Mouse (Mus musculus) macrophage (primary cell): Measurements from ENCODE around the gene Golt1a. TPM values are rescaled to one million over a fixed set of nuclear protein-coding genes. Genes with fewer than 3 reads are reported as not detected.
"Not testable (repeated sequence)": the region's sequence is repeated elsewhere in the genome, so short reads cannot be mapped to it uniquely, and the experiment has no call there.

ENCODE experiments used
- H3K27ac ChIP-seq: fragments of 350-480 bp; formaldehyde crosslinking; 2 replicates; pipeline ENCODE4 v1.9.0; 2021
- H3K36me3 ChIP-seq: fragments of 350-480 bp; formaldehyde crosslinking; 2 replicates; pipeline ENCODE4 v1.9.0; 2021; ENCODE audit errors: inconsistent target
- H3K4me3 ChIP-seq: fragments of 350-480 bp; formaldehyde crosslinking; 2 replicates; pipeline ENCODE4 v1.9.0; 2021; ENCODE audit errors: inconsistent target
- H3K79me2 ChIP-seq: fragments of 350-480 bp; formaldehyde crosslinking; 2 replicates; pipeline ENCODE4 v1.9.0; 2021; ENCODE audit errors: inconsistent target
- WGBS: methylation state at CpG from one replicate; pipeline ENCODE4 v1.1.7; 2026; ENCODE audit warnings: inconsistent platforms; ENCODE audit not compliant: missing documents; 5-methylcytosine and 5-hydroxymethylcytosine counted together
- polyA plus RNA-seq: library from polyadenylated mRNA; stranded (reverse); fragments of 250-400 nt; gene quantifications from 3 replicates; pipeline ENCODE4 v1.2.4, GENCODE M21; 2018; ENCODE audit warnings: inconsistent platforms

The Golt1a gene
- polyA plus RNA-seq, 1 experiment from 2014 or later = not detected

DNA sequence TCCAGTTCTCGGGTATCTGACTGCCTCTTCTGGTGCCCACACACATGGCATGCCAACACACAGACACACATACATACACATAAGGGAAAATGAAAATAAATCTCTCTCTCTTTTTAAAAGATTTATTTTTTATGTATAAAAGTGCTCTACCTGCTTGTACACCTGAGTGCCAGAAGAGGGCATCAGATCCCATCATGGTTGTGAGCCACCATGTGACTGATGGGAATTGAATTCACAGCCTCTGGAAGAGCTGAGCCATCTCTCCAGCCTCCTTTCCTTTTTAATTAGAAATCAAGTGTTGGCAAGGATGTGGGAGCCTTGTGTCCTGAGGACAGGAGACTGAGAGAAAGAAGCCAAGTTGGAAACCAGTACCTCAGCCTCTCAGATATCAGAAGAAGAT is 7.5 kb downstream of the Golt1a start:
- WGBS = 79% methylated on average over 1 of the region's 1 CpGs
- Histone ChIP-seq H3K79me2 (no peaks in the 10 kb centered on the region), H3K27ac (no peak overlapping the region), H3K36me3 (no peaks in the 10 kb centered on the region), H3K4me3 (no peak overlapping the region)

DNA sequence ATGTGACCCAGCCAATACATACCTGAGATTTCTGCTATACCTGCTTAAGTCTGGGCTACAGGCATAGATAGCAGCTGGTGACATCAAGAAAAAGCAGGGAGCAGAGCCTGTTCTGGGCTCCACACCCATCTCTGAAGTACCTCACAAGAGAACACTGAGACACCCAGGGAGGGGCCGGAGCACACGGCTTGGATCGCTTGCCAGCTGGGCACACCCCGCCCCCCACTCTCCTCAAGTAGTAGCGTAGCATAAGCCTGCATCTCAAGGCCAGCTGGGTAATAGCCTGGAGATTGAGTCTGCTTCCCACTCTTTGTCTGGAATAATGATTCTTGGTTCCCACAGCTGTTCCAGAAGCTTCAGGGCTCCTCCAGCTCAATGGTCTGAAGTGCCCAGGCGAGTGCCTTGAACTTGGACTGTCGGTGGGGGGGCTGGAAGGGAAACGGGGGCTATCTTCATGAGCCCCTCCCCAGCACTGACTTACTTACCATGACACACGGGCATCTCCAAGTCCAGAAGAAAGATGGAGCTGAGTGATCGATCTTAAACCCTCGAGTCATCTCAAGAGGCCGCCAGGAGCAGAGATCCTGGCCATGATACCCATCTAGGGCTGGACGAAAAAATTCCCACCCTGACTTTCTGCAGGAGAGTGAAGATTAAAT is 11.8 kb downstream of the Golt1a start, which contains the start of gene Kiss1:
Kiss1 (plus strand) TSS at position 609 of the 659 bp plus-strand sequence.
- Histone ChIP-seq H3K79me2 (no peaks in the 10 kb centered on the region), H3K36me3 (no peaks in the 10 kb centered on the region), H3K4me3 (no peak within 1 kb of the TSS), H3K27ac (no peak within 1 kb of the TSS)
- WGBS = 87% methylated on average over 13 of the region's 13 CpGs

DNA sequence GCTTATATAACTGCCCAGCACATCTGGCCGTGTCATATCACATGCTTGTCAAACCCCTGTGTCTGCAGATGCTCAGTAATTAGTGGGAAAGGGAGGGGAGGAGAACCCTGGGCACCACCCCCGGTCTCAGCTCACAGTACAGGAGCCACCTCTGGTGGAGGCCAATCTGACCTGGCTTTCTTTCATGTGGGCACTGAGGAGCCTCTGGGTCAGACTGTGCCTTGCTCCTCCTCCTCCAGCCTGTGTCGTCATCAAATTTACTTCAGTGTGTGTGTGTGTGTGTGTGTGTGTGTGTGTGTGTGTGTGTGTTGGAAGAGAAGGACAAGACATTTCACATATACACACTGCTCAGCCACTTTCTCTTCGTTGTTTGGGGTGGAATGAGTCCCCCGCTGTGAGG is 13.7 kb downstream of the Golt1a start:
- WGBS = 59% methylated on average over 5 of the region's 5 CpGs
- Histone ChIP-seq H3K36me3 (no peaks in the 10 kb centered on the region), H3K27ac (no peak overlapping the region), H3K4me3 (no peak overlapping the region), H3K79me2 (no peaks in the 10 kb centered on the region)

DNA sequence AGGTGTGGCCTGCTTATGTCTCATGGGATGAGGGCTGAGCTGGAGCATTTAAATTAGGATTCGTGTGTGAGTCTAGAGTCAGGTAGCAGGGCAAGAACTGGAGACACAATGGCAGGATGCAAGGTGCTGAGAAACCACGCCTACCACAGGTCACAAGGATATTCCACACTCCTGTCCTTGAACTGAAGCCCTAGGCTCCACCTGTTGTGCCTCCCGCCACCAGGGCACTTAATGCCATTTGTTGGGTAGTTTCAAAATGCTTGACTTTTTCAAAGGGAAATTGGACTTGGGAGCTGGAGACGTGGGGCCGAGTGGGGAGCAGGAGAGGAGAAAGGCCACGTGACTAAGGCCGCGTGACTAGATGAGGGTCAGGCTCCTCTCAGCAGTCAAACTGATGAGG is 16.4 kb downstream of the Golt1a start:
- Histone ChIP-seq H3K27ac (no peak overlapping the region), H3K79me2 (no peaks in the 10 kb centered on the region), H3K4me3 (no peak overlapping the region), H3K36me3 (no peaks in the 10 kb centered on the region)
- 89% methylated on average over 8 of the region's 8 CpGs for WGBS

DNA sequence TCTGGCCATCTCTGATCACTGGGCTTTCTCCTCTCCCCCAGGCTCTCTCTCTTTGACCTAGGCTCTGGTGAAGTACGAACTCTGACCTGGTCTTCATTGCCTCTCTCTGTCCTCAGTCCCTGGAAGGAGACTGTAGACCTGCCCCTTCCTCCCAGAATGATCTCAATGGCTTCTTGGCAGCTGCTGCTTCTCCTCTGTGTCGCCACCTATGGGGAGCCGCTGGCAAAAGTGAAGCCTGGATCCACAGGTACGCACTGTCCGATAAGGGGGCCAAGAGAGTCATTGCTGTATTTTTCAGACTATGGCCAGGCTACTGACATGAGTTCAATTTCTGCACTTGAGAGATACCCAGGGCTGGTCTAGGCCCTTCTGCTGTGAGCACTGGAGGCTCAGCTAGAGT is 17.5 kb downstream of the Golt1a start:
- WGBS = 66% methylated on average over 5 of the region's 5 CpGs
- no peaks in the 10 kb centered on the region for H3K79me2 ChIP-seq
- no peaks in the 10 kb centered on the region for H3K36me3 ChIP-seq
- no peak overlapping the region for H3K4me3 ChIP-seq
- H3K27ac ChIP-seq = no peak overlapping the region

DNA sequence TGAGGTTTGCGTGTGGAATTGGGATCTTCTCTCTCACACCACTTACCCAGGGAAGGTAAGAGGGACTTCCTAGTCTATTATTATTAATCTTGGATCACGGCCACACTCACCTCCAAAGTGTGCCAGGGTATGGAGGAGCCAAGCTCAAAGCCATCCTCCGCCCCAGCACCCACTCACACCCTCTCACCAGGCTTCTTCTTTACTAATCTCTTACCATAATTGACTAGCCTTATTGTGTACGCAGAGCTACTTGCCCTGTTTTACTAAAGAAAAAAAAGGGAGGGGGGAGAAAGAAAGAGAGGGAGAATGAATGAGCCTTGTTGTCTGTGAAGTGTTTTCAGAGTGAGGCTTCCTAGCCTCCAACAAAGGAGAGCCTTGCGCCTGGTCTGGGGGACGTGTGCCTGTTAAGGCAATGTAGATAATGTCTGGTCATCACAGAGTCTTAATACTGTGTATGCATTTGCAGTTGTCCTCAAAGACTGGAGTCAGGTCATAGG is 18.7 kb downstream of the Golt1a start:
- H3K4me3 ChIP-seq = no peak overlapping the region
- no peak overlapping the region for H3K27ac ChIP-seq
- no peaks in the 10 kb centered on the region for H3K79me2 ChIP-seq
- H3K36me3 ChIP-seq = no peaks in the 10 kb centered on the region
- WGBS = 92% methylated on average over 5 of the region's 6 CpGs

DNA sequence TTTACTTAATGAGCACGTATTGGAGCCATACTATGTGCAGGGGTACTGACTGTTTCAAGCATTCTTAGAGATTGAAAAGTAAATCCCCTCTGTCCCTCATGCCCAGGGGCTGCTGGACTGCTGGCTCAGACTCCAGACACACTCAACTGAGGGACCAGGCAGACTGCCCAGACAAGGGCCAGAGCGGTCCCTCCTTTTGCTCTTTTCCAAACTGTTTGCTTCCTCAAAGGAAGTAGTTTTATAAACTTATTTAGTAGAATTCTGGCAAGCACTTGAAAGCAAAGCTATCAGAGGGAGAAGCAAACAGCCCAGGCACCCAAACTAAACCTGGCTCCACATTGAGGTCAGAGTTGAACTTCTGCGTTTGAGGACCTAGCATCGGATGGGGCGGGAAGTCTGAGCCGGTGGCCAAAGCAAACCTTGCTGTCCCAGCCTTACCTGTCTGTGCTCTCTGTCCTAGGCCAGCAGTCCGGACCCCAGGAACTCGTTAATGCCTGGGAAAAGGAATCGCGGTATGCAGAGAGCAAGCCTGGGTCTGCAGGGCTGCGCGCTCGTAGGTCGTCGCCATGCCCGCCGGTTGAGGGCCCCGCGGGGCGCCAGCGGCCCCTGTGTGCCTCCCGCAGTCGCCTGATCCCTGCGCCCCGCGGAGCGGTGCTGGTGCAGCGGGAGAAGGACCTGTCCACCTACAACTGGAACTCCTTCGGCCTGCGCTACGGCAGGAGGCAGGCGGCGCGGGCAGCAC is 19.5 kb downstream of the Golt1a start:
- Histone ChIP-seq H3K36me3 (no peaks in the 10 kb centered on the region), H3K27ac (no peak overlapping the region), H3K79me2 (no peaks in the 10 kb centered on the region), H3K4me3 (no peak overlapping the region)
- 18% methylated on average over 27 of the region's 34 CpGs for WGBS

DNA sequence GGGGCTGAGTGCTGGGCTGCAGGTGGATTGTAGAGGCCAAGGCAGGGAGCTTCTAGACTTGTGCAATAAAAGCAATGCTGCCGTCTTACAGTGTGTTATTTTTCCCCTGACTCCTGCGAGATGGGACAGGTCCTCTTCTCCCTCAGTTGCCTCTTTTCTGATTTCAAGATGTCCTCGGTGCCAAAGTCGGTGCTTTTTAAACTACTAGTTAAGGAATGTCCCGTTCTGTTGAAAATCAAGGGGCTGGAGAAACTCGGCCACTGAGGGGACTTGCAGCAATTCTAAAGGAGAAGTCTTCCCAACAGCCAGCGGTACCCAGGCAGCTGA is 20.0 kb downstream of the Golt1a start:
- H3K36me3 ChIP-seq = no peaks in the 10 kb centered on the region
- no peaks in the 10 kb centered on the region for H3K79me2 ChIP-seq
- WGBS = 25% methylated on average over 7 of the region's 7 CpGs
- no peak overlapping the region for H3K4me3 ChIP-seq
- no peak overlapping the region for H3K27ac ChIP-seq

DNA sequence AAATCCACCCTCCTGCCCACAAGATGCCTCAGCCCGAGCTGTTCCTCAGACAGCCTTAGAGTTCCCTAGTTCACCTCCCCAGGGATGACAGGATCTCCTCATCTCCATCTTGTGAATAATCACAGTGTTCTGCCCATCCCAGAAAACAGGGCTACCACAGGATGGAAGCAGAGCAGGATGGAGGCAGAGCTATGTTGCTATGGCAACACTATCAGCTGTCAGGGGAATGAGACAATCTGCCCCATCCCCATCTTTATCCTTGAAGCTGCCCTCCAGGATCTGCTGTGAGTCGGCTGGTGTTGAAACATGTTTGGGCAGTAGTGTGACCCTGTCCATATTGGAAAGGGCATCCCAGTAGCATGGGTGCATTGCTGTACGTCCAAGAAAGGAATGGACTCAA is 21.5 kb downstream of the Golt1a start:
- Histone ChIP-seq H3K36me3 (no peaks in the 10 kb centered on the region), H3K4me3 (no peak overlapping the region), H3K79me2 (no peaks in the 10 kb centered on the region), H3K27ac (no peak overlapping the region)
- 76% methylated on average over 3 of the region's 3 CpGs for WGBS

DNA sequence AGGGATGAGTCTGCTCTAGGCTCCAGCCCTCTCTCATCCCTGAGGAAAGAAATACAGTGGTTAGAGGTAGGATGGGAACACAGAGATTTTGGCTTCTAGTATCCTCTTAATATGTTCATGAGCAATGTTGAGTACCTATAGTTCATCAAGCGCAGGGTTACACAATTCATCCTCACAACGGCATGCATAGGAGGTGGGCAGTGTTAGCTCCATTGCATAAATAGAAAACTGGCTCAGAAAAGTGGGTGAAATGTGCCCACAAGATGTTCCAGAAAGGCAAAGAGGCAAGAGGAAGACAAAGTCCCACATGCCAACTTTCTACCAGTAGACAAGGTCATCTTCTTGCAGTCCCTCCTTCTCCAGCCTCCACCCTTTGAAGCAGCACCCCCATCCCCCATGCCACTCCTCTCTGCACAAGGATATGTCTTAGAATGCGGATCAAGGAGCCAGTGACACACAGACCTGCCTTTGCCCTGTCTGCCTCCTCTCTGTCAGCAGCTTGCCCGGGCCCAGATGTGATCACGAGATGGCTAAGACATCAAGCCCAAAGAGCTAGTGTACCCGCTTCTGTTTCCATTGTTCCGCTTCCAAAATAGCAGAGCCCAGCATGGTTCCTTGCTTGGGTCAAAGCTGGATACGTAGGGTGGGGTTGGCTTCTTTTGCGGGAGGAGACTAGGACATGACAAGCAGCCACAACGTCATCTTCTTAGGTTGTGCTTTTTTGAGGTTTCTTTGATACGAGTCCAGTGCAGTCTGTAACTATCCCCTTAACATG is 23.2 kb downstream of the Golt1a start:
- H3K36me3 ChIP-seq = no peaks in the 10 kb centered on the region
- no peak overlapping the region for H3K4me3 ChIP-seq
- WGBS = 92% methylated on average over 11 of the region's 11 CpGs
- H3K27ac ChIP-seq = no peak overlapping the region
- no peaks in the 10 kb centered on the region for H3K79me2 ChIP-seq

DNA sequence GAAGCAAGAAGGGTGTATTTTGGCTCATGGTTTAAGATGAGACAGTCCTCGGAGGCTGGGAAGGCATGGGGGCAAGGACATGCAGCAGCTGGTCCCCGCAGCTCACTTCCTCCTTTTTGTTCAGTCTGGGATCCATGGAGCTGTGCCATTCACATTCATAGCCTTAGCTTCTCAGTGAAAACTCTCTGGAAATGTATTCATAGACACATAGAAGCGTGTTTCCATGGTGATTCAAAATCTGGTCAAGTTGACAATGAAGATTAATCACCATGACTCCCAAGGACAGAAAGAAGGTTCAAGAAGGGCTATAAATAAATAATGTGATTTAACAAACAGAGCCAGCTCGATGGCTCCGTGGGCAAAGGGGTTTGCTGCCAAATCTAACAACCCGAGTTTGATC is 24.3 kb downstream of the Golt1a start:
- Histone ChIP-seq H3K27ac (no peak overlapping the region), H3K36me3 (no peaks in the 10 kb centered on the region), H3K4me3 (no peak overlapping the region), H3K79me2 (no peaks in the 10 kb centered on the region)
- WGBS = 91% methylated on average over 6 of the region's 6 CpGs

DNA sequence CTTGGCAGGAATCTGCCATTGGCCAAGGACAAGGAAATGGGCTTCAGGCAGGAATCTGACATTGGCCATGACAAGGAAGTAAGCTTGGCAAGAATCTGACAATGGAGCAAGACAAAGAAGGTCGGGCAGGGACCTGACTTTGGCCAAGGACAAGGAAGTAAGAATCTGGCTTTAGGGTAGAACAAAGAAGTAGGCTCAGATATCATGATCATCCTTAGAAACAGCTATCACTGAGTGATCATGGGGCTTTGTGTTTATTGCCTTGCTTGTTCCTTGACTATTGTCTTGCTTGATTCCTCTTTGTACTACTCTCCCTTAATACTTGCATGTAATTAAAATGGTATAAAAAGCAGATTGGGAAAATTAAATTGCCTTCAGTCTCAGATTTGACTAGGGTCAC is 30.8 kb downstream of the Golt1a start:
- not testable (repeated sequence) for H3K36me3 ChIP-seq, H3K4me3 ChIP-seq, H3K79me2 ChIP-seq, H3K27ac ChIP-seq
- 18% methylated on average over 1 of the region's 1 CpGs for WGBS

DNA sequence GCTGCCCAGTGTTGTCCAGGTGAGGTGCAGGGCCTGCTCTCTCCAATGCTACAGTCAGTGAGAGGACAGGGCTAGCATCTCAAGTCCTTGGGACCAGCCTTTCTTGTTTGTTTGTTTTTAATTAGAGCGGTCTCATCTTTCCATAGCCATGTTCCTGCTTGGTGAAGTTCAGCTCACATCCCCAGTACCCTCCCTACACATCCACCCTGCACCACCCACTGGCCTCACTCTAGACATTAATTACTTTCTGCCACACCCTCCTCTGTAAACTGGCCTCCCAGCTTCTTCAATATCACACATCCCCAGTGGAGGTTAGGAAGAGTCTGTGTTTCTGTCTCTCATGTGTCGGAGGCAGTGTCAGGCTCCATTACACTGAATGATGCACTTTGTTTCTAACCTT is 34.8 kb downstream of the Golt1a start:
- H3K4me3 ChIP-seq = no peak overlapping the region
- no peaks in the 10 kb centered on the region for H3K36me3 ChIP-seq
- no peaks in the 10 kb centered on the region for H3K79me2 ChIP-seq
- H3K27ac ChIP-seq = no peak overlapping the region
- 100% methylated on average over 2 of the region's 2 CpGs for WGBS

DNA sequence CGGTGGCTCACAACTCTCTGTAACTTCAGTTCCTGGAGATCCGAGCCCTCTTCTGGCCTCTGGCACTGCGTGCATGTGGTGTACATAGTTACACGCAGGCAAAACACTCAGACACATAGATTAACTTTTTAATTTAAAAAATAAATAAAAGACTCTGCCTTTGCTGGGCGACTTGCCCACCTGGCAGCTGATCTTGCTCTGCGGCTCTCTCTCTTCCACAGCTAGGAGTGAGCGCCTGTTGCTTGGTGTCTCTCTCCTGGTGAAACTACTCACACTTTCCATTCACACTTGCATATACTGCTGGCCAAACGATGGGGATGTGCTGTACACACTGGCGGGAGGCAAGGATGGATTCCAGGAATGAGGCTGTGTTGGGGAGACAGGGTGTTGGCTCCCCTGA is 36.9 kb downstream of the Golt1a start:
- H3K36me3 ChIP-seq = no peaks in the 10 kb centered on the region
- no peaks in the 10 kb centered on the region for H3K79me2 ChIP-seq
- H3K4me3 ChIP-seq = no peak overlapping the region
- H3K27ac ChIP-seq = no peak overlapping the region
- 92% methylated on average over 8 of the region's 9 CpGs for WGBS

DNA sequence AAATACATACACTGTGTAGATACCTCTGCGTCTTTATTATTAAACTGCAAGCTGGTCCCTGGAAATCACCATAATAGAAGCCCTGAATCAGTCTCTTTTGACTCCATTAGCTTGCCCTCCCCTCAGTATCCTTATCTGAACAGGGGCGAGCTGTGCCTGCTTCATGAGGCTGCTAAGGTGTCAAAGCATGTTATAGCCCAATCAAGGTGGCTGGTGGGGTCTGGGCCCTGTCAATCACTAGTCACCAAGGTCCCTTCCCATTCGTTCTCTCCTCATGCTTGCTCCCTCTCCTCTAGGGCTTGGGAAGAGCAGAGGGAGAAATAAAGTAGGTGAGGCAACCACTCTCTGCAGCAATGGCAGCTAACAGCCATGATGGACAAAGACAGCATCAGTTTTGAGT is 37.6 kb downstream of the Golt1a start:
- Histone ChIP-seq H3K4me3 (no peak overlapping the region), H3K27ac (no peak overlapping the region), H3K79me2 (no peaks in the 10 kb centered on the region), H3K36me3 (no peaks in the 10 kb centered on the region)
- WGBS = 92% methylated on average over 3 of the region's 3 CpGs
